Mouse (Mus musculus): ENCODE data around the gene Fcgr3. TPM values are rescaled to one million over a fixed set of nuclear protein-coding genes. Genes with fewer than 3 reads are reported as not detected.
A peak's percentile ranks its signal among the peaks of the same experiment; 100 is the strongest.
"Not testable (repeated sequence)": the region's sequence is repeated elsewhere in the genome, so short reads cannot be mapped to it uniquely, and the experiment has no call there.

Gene Fcgr3
- polyA plus RNA-seq, 1 experiment from 2014 or later: 7.2 TPM

- not testable (repeated sequence) for H3K9me3 ChIP-seq (replicated peaks); H3K4me2 ChIP-seq (replicated peaks); H3K9ac ChIP-seq; H3K4me3 ChIP-seq; H3K4me1 ChIP-seq; H3K27ac ChIP-seq; H3K36me3 ChIP-seq
- ATAC-seq (ENCODE audit: low FRiP score): peak; percentile 21
- no CpG with 5 or more reads among the region's 43 CpGs for WGBS
- peaks cover 34% of the 10 kb centered on the region for H3K27me3 ChIP-seq
Measured at GRCm38 (mm10) chr1:171079825-171080224, 15.1 kb upstream of the Fcgr3 start.

- peaks cover 33% of the 10 kb centered on the region for H3K27me3 ChIP-seq
- H3K36me3 ChIP-seq; H3K27ac ChIP-seq; H3K9ac ChIP-seq; H3K4me2 ChIP-seq (replicated peaks); H3K9me3 ChIP-seq (replicated peaks); H3K4me3 ChIP-seq; H3K4me1 ChIP-seq: not testable (repeated sequence)
- 0% methylated on average over 1 of the region's 35 CpGs for WGBS
- ATAC-seq (ENCODE audit: low FRiP score): peak; percentile 35
Measured at GRCm38 (mm10) chr1:171079345-171079744, 14.6 kb upstream of the Fcgr3 start.

- H3K4me2 ChIP-seq (replicated peaks): peak overlapping the region; percentile 37
- not testable (repeated sequence) for H3K9ac ChIP-seq; H3K4me1 ChIP-seq; H3K27ac ChIP-seq; H3K9me3 ChIP-seq (replicated peaks); H3K36me3 ChIP-seq; ATAC-seq (ENCODE audit: low FRiP score); H3K4me3 ChIP-seq
- H3K27me3 ChIP-seq: peaks cover 41% of the 10 kb centered on the region
- WGBS: 18% methylated on average over 12 of the region's 12 CpGs
Measured at GRCm38 (mm10) chr1:171078419-171078818, 13.7 kb upstream of the Fcgr3 start.

- Histone ChIP-seq H3K27me3 (peaks cover 41% of the 10 kb centered on the region), H3K4me3 (peak overlapping the region; percentile 18), H3K4me2 (replicated peaks) (peak overlapping the region; percentile 37)
- H3K4me1 ChIP-seq; H3K27ac ChIP-seq; H3K36me3 ChIP-seq; H3K9me3 ChIP-seq (replicated peaks); H3K9ac ChIP-seq: not testable (repeated sequence)
- WGBS: 4% methylated on average over 20 of the region's 27 CpGs
- ATAC-seq (ENCODE audit: low FRiP score): peak; percentile 26; the same call in 1 of the 2 replicates
Measured at GRCm38 (mm10) chr1:171077955-171078354, 13.2 kb upstream of the Fcgr3 start.

- H3K9me3 ChIP-seq (replicated peaks); H3K4me2 ChIP-seq (replicated peaks); H3K4me1 ChIP-seq; H3K9ac ChIP-seq; ATAC-seq (ENCODE audit: low FRiP score); H3K36me3 ChIP-seq; H3K4me3 ChIP-seq; H3K27ac ChIP-seq: not testable (repeated sequence)
- 38% methylated on average over 5 of the region's 5 CpGs for WGBS
- peaks cover 38% of the 10 kb centered on the region for H3K27me3 ChIP-seq
Measured at GRCm38 (mm10) chr1:171077192-171077591, 12.5 kb upstream of the Fcgr3 start.

- peaks cover 33% of the 10 kb centered on the region for H3K27me3 ChIP-seq
- 69% methylated on average over 4 of the region's 5 CpGs for WGBS
- not testable (repeated sequence) for H3K9ac ChIP-seq; H3K36me3 ChIP-seq; H3K4me1 ChIP-seq; H3K4me3 ChIP-seq; H3K4me2 ChIP-seq (replicated peaks); H3K9me3 ChIP-seq (replicated peaks); H3K27ac ChIP-seq; ATAC-seq (ENCODE audit: low FRiP score)
Measured at GRCm38 (mm10) chr1:171076176-171076575, 11.4 kb upstream of the Fcgr3 start.

- 16% methylated on average over 6 of the region's 10 CpGs for WGBS
- H3K4me1 ChIP-seq; H3K9ac ChIP-seq; H3K27ac ChIP-seq; H3K4me2 ChIP-seq (replicated peaks); ATAC-seq (ENCODE audit: low FRiP score); H3K36me3 ChIP-seq; H3K4me3 ChIP-seq; H3K9me3 ChIP-seq (replicated peaks): not testable (repeated sequence)
- peaks cover 45% of the 10 kb centered on the region for H3K27me3 ChIP-seq
Measured at GRCm38 (mm10) chr1:171074283-171074682, 9.5 kb upstream of the Fcgr3 start.

- H3K27me3 ChIP-seq: peaks cover 39% of the 10 kb centered on the region
- ATAC-seq (ENCODE audit: low FRiP score): peak; percentile 15; the same call in 1 of the 2 replicates
- no CpG with 5 or more reads among the region's 45 CpGs for WGBS
- not testable (repeated sequence) for H3K4me3 ChIP-seq; H3K4me1 ChIP-seq; H3K9me3 ChIP-seq (replicated peaks); H3K9ac ChIP-seq; H3K27ac ChIP-seq; H3K4me2 ChIP-seq (replicated peaks); H3K36me3 ChIP-seq
Measured at GRCm38 (mm10) chr1:171072217-171072616, 7.5 kb upstream of the Fcgr3 start.

GRCm38 (mm10) chr1:171071726-171072125, 7.0 kb upstream of the Fcgr3 start:
- ATAC-seq (ENCODE audit: low FRiP score): peak; percentile 51
- not testable (repeated sequence) for H3K4me2 ChIP-seq (replicated peaks); H3K27ac ChIP-seq; H3K4me1 ChIP-seq; H3K9me3 ChIP-seq (replicated peaks); H3K36me3 ChIP-seq; H3K9ac ChIP-seq; H3K4me3 ChIP-seq
- H3K27me3 ChIP-seq: peaks cover 37% of the 10 kb centered on the region
- WGBS: no CpG with 5 or more reads among the region's 35 CpGs

GRCm38 (mm10) chr1:171070879-171071278, 6.1 kb upstream of the Fcgr3 start:
- not testable (repeated sequence) for ATAC-seq (ENCODE audit: low FRiP score); H3K9ac ChIP-seq; H3K4me3 ChIP-seq; H3K9me3 ChIP-seq (replicated peaks); H3K27ac ChIP-seq; H3K36me3 ChIP-seq; H3K4me2 ChIP-seq (replicated peaks); H3K4me1 ChIP-seq
- H3K27me3 ChIP-seq: peaks cover 40% of the 10 kb centered on the region
- 21% methylated on average over 14 of the region's 16 CpGs for WGBS

GRCm38 (mm10) chr1:171069508-171069907, 4.8 kb upstream of the Fcgr3 start:
- H3K9me3 ChIP-seq (replicated peaks); H3K27ac ChIP-seq; ATAC-seq (ENCODE audit: low FRiP score); H3K36me3 ChIP-seq; H3K4me1 ChIP-seq; H3K9ac ChIP-seq; H3K4me3 ChIP-seq; H3K4me2 ChIP-seq (replicated peaks): not testable (repeated sequence)
- 67% methylated on average over 3 of the region's 3 CpGs for WGBS
- peaks cover 48% of the 10 kb centered on the region for H3K27me3 ChIP-seq

- H3K4me3 ChIP-seq; H3K4me2 ChIP-seq (replicated peaks); H3K9me3 ChIP-seq (replicated peaks); H3K4me1 ChIP-seq; H3K27ac ChIP-seq; ATAC-seq (ENCODE audit: low FRiP score); H3K9ac ChIP-seq; H3K36me3 ChIP-seq: not testable (repeated sequence)
- H3K27me3 ChIP-seq: peaks cover 51% of the 10 kb centered on the region
- WGBS: 59% methylated on average over 5 of the region's 5 CpGs
Measured at GRCm38 (mm10) chr1:171067928-171068327, 3.2 kb upstream of the Fcgr3 start.

GRCm38 (mm10) chr1:171066583-171066982, 1.8 kb upstream of the Fcgr3 start:
- WGBS: 21% methylated on average over 3 of the region's 10 CpGs

More at GRCm38 (mm10) chr1:171066583-171066982, 1.8 kb upstream of the Fcgr3 start:
- H3K9ac ChIP-seq; H3K4me2 ChIP-seq (replicated peaks); H3K9me3 ChIP-seq (replicated peaks); ATAC-seq (ENCODE audit: low FRiP score); H3K36me3 ChIP-seq; H3K4me3 ChIP-seq; H3K4me1 ChIP-seq; H3K27ac ChIP-seq: not testable (repeated sequence)
- peaks cover 53% of the 10 kb centered on the region for H3K27me3 ChIP-seq

Measured in hindbrain, embryonic 12.5 days (tissue).